Mouse (Mus musculus): ENCODE results near the gene Xpnpep2.

Gene Xpnpep2

DNA sequence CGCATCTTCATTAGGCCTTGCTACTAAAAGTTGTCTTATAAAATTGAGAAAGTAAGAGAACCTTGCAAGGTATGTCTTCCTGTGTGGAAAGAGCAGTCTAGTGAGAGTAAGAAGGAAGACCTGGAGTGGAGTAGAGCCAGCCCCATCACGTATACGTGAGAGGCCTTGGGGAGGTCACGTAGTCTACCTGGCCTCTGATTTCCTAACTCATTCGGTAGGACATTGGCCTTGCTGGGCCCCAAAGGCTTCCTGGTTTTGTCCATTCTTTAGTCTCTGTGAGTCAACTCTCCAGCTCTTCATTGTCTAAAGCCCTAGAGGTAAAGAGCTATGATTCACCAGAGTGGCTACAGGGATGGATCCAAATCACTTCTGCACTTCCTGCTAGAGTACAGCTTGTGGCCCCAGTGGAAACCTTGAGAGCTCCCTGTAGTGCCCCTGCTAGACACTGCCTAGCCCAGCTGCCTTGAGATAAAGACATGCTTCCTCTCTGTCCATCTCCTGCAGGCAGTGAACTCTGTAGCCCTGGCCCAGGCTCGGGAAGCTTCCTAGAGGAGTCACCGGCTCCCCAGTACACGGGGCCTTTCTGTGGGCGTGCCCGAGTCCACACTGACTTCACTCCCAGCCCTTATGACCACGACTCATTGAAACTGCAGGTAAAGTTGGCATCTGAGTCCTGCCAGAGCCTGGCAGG is 49.8 kb downstream of the Xpnpep2 start:
- no peak for DNase-seq (ENCODE audit: low spot score in 2 of 2)

DNA sequence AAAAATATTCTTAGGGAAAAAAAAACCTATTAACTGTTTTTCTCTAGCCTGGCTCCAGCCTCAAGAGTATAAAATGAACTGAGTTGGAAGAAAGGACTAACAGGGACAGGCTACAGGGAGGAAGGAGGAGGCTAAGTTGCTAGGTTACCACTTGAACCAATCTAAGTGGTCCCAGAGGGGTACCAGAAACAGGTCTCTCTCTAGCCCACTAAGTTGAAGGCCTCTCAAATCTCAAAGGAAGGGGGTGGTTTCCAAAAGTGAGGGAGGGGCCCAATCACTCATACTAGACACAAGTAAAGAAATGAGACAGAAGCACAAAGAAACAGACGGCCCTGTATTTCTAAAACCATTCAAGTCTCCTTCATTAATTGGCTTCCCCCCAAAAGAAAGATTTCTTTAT is 61.4 kb downstream of the Xpnpep2 start:
- no peak for DNase-seq (ENCODE audit: low spot score in 2 of 2)

DNA sequence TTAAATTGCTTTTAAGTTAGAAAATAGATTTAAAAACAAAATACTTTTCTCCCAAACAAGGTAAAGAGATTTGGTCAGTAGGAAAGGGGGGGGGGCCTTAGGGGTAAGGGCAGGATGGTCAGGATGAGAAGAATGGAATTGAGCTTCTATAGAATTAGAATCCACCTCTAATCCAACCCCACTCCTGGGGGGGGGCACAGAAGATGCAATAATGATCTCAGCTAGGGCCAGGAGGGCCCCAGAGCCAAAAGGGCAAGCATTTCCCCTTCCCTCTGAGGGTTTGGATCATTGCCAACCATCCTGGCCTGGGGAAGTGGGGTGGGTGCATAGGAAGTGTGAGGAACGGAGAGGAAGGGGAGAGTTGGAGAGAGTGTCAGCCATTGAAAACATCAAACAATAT is 61.8 kb downstream of the Xpnpep2 start:
- no peak for DNase-seq (ENCODE audit: low spot score in 2 of 2)

DNA sequence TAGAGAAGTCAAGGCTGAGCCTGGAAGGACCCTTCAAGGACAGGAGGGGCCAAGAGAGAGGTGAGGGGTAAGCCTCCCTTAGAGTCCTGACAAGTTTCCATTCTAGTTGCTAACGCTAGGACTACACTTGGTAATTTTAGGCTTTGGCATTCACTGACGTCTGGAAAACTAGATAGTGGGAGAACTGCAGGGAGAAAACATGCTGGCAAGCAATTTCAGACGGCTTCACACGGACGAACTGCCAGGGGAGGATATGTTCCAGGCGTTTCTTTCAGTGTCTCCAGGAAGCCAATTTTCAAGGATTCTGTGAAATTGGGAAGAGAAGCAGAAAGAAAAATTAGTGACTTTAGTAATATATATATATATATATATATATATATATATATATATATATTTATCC is 73.3 kb downstream of the Xpnpep2 start:
- DNase-seq (ENCODE audit: low spot score in 2 of 2), result no peak

DNA sequence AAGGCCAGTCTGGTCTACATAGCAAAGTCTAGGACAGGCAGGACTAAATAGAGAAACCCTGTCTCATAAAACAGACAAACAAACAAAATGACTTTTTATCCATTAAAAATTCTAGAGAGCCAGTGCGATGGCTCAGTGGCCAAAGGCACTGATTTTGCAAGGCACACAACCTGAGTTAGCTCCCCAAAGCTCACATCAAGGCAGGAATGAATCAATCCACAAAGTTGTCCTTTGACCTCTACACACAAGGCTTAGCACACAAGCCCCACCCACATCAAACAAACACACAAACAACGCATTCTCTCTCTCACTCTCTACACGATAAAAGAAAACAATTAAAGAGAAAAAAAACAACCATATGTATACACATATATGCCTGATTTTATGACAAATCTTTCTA is 76.2 kb downstream of the Xpnpep2 start:
- DNase-seq (ENCODE audit: low spot score in 2 of 2), result no peak

Measured in right cerebral cortex, adult 2 months (tissue).